Mouse (Mus musculus) bone marrow macrophage, adult 2 months (primary cell): ENCODE data around the gene Znrf4.

ENCODE experiments used
- CTCF ChIP-seq: IDR thresholded peaks from 2 replicates; pipeline ENCODE4 v1.5.1; 2012; ENCODE audit warnings: low read depth, mild to moderate bottlenecking, low read length, moderate library complexity
- POLR2A ChIP-seq: IDR thresholded peaks from 2 replicates; pipeline ENCODE4 v1.6.1; 2012; ENCODE audit warnings: mild to moderate bottlenecking, low read depth, low read length, borderline replicate concordance

GRCm38 (mm10) chr17:56547846-56548604, 35.8 kb upstream of the Znrf4 start:
- TF ChIP-seq CTCF (no peak), POLR2A (no peak)
